Mouse (Mus musculus): ENCODE measurements around the gene Prl3d1. TPM values are rescaled to one million over a fixed set of nuclear protein-coding genes. Genes with fewer than 3 reads are reported as not detected.

Gene Prl3d1
- not detected in 4 replicates for total RNA-seq (2023)

GRCm38 (mm10) chr13:27093890-27094289 lies at the start of gene Prl3d1:
Prl3d1 (plus strand) TSS chr13:27094190.

GRCm38 (mm10) chr13:27057270-27057669 lies 36.7 kb upstream of the Prl3d1 start, which contains the start of gene Prl:
Prl (plus strand) TSS chr13:27057570.

GRCm38 (mm10) chr13:27121398-27121797 lies 27.4 kb downstream of the Prl3d1 start, which contains the start of gene Prl3d2:
Prl3d2 (plus strand) TSS chr13:27121698.

Other genes starting within 250 kb of the Prl3d1 start
- gene Prl, start 36.6 kb upstream of the Prl3d1 start, total RNA-seq (2023): not detected in 4 replicates
- gene Prl3d2, start 27.5 kb downstream of the Prl3d1 start, total RNA-seq (2023): not detected in 4 replicates
- not detected in 4 replicates for gene Prl3d3, start 62.6 kb downstream of the Prl3d1 start, total RNA-seq (2023)
- gene Prl3c1, start 102.5 kb downstream of the Prl3d1 start, total RNA-seq (2023): not detected in 4 replicates
- gene Prl3b1, start 147.7 kb downstream of the Prl3d1 start, total RNA-seq (2023): not detected in 4 replicates
- gene Prl3a1, start 165.2 kb downstream of the Prl3d1 start, total RNA-seq (2023): not detected in 4 replicates
- gene Prl6a1, start 218.4 kb downstream of the Prl3d1 start, total RNA-seq (2023): not detected in 4 replicates